Comparison of ENCODE assay signal across 26 mouse cellular contexts in the genomic region with DNA sequence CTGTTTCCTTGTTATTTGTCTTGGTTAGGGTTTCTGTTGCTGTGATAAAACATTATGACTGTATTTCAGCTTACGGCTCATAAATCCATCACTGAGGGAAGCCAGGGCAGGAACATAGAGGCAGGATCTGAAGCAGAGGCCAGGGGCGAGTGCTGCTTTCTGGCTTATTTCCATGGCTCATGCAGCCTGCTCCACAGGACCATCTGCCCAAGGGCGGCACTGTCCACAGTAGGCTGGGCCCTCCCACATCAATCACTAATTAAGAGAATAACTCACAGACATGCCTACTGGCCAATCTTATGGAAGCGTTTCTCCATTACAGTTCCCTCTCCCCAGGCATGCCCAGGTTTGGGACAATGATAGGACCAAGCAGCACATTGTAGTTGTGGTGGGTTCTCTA. TPM values are rescaled to one million over a fixed set of nuclear protein-coding genes. Genes with fewer than 3 reads are reported as not detected.
A peak's percentile ranks its signal among the peaks of the same experiment; 100 is the strongest.
DNase-seq lines count a peak whose midpoint lies in the region; ATAC-seq and TF ChIP-seq lines count a peak whose summit lies in the region.
"Had no signal": no experiment of that assay in that cellular context is flagged by ENCODE, and none has a peak within 500 bp of the region (broad histone marks: within the 10 kb centered on the region; RNA-seq: fewer than 3 reads in every experiment).

No protein-coding gene starts in this region.

- WGBS in hindbrain, embryonic 15.5 days: 59% methylated on average over 4 of the region's 4 CpGs
- WGBS in hindbrain, embryonic 12.5 days: 74% methylated on average over 4 of the region's 4 CpGs
- WGBS in kidney, embryonic 16.5 days: 48% methylated on average over 4 of the region's 4 CpGs
- 64% methylated on average over 4 of the region's 4 CpGs for WGBS in lung, embryonic 16.5 days
- WGBS in intestine, postnatal 0 days: 76% methylated on average over 4 of the region's 4 CpGs

- TF ChIP-seq CTCF in intestine, postnatal 0 days (IDR thresholded peaks at IDR 0.05; ENCODE audit: low read depth): no peak

- ATAC-seq in hindbrain, embryonic 15.5 days (ENCODE audit: low FRiP score, low read depth): peak; percentile 51; the same call in 1 of the 2 replicates
- no peak for ATAC-seq in hindbrain, embryonic 12.5 days (ENCODE audit: low FRiP score)
- peak; percentile 60; the same call in 1 of the 2 replicates for ATAC-seq in kidney, embryonic 16.5 days (ENCODE audit: low FRiP score, low TSS enrichment)
- no peak for ATAC-seq in lung, embryonic 16.5 days (ENCODE audit: low read depth)
- ATAC-seq in intestine, postnatal 0 days: no peak
- ATAC-seq: forebrain, embryonic 16.5 days; intestine, embryonic 15.5 days had no signal

- no peak for DNase-seq in kidney, adult 11 months
- no peak for DNase-seq in lung, adult 18-20 months
- DNase-seq: adrenal gland, adult 2 months; B cell, adult 2 months; cerebellum, adult 2 months; gastrocnemius, postnatal 10 days; layer of hippocampus, adult 9-11 months; right cerebral cortex, adult 18-20 months; right cerebral cortex, postnatal 4 days; thymus, postnatal 14 days had no signal

- no peak overlapping the region for H3K4me2 ChIP-seq in hindbrain, embryonic 15.5 days
- no peak overlapping the region for H3K4me2 ChIP-seq in hindbrain, embryonic 12.5 days (replicated peaks)
- no peak overlapping the region for H3K4me2 ChIP-seq in kidney, embryonic 16.5 days (replicated peaks; ENCODE audit: low read depth, low read length)
- no peak overlapping the region for H3K4me2 ChIP-seq in lung, embryonic 16.5 days (ENCODE audit: low read depth, low read length)
- no peak overlapping the region for H3K4me2 ChIP-seq in intestine, postnatal 0 days (replicated peaks; ENCODE audit: low read depth)
- H3K4me2 ChIP-seq: heart, embryonic 11.5 days; intestine, embryonic 15.5 days; limb, embryonic 15.5 days; neural tube, embryonic 15.5 days had no signal

- H3K4me3 ChIP-seq in hindbrain, embryonic 15.5 days: no peak overlapping the region
- H3K4me3 ChIP-seq in hindbrain, embryonic 12.5 days: no peak overlapping the region
- H3K4me3 ChIP-seq in kidney, embryonic 16.5 days (ENCODE audit: low read length): no peak overlapping the region
- no peak overlapping the region for H3K4me3 ChIP-seq in lung, embryonic 16.5 days (ENCODE audit: low read length)
- H3K4me3 ChIP-seq in intestine, postnatal 0 days (ENCODE audit: low read depth, low read length): no peak overlapping the region
- H3K4me3 ChIP-seq: hindbrain, embryonic 10.5 days; intestine, embryonic 15.5 days; limb, embryonic 15.5 days; midbrain, embryonic 10.5 days; neural tube, embryonic 15.5 days had no signal

- H3K4me1 ChIP-seq in hindbrain, embryonic 15.5 days (replicated peaks): no peaks in the 10 kb centered on the region
- no peaks in the 10 kb centered on the region for H3K4me1 ChIP-seq in hindbrain, embryonic 12.5 days
- peaks cover 10% of the 10 kb centered on the region for H3K4me1 ChIP-seq in kidney, embryonic 16.5 days (ENCODE audit: insufficient read depth, low read length)
- peaks cover 8% of the 10 kb centered on the region for H3K4me1 ChIP-seq in lung, embryonic 16.5 days (replicated peaks; ENCODE audit: control insufficient read depth, insufficient read depth, low read length)
- H3K4me1 ChIP-seq in intestine, postnatal 0 days (replicated peaks; ENCODE audit: control insufficient read depth, insufficient read depth, low read length): no peaks in the 10 kb centered on the region
- H3K4me1 ChIP-seq: hindbrain, embryonic 10.5 days; midbrain, embryonic 10.5 days; neural tube, embryonic 15.5 days had no signal

- no peaks in the 10 kb centered on the region for H3K36me3 ChIP-seq in hindbrain, embryonic 15.5 days
- peaks cover 10% of the 10 kb centered on the region; the same call in 1 of the 2 replicates for H3K36me3 ChIP-seq in hindbrain, embryonic 12.5 days
- H3K36me3 ChIP-seq in kidney, embryonic 16.5 days (ENCODE audit: insufficient read depth, low read length): peaks cover 18% of the 10 kb centered on the region
- peaks cover 20% of the 10 kb centered on the region for H3K36me3 ChIP-seq in lung, embryonic 16.5 days (ENCODE audit: control insufficient read depth, insufficient read depth, low read length)
- H3K36me3 ChIP-seq in intestine, postnatal 0 days (ENCODE audit: control insufficient read depth, insufficient read depth): peaks cover 23% of the 10 kb centered on the region
- H3K36me3 ChIP-seq: G1E; neural tube, embryonic 15.5 days had no signal

- H3K27ac ChIP-seq in hindbrain, embryonic 15.5 days (replicated peaks): no peak overlapping the region
- H3K27ac ChIP-seq in hindbrain, embryonic 12.5 days: no peak overlapping the region
- 0 out of 2 replicates have a peak overlapping the region, but pooled peaks have one; percentile 12 for H3K27ac ChIP-seq in kidney, embryonic 16.5 days (ENCODE audit: low read length)
- peak overlapping the region; percentile 87; the same call in 1 of the 2 replicates for H3K27ac ChIP-seq in lung, embryonic 16.5 days (ENCODE audit: low read length)
- no peak overlapping the region for H3K27ac ChIP-seq in intestine, postnatal 0 days (ENCODE audit: low read depth, low read length)
- H3K27ac ChIP-seq: hindbrain, embryonic 10.5 days; midbrain, embryonic 10.5 days; neural tube, embryonic 15.5 days had no signal

- H3K9ac ChIP-seq in hindbrain, embryonic 15.5 days: no peak overlapping the region
- H3K9ac ChIP-seq in hindbrain, embryonic 12.5 days: no peak overlapping the region
- H3K9ac ChIP-seq in kidney, embryonic 16.5 days (replicated peaks; ENCODE audit: low read length): no peak overlapping the region
- H3K9ac ChIP-seq in lung, embryonic 16.5 days (ENCODE audit: low read length): no peak overlapping the region
- no peak overlapping the region for H3K9ac ChIP-seq in intestine, postnatal 0 days (ENCODE audit: low read depth, low read length)
- H3K9ac ChIP-seq: intestine, embryonic 15.5 days; limb, embryonic 15.5 days; neural tube, embryonic 15.5 days had no signal

- H3K27me3 ChIP-seq in hindbrain, embryonic 15.5 days: no peaks in the 10 kb centered on the region
- no peaks in the 10 kb centered on the region for H3K27me3 ChIP-seq in hindbrain, embryonic 12.5 days
- no peaks in the 10 kb centered on the region for H3K27me3 ChIP-seq in kidney, embryonic 16.5 days (ENCODE audit: insufficient read depth, low read length)
- H3K27me3 ChIP-seq in lung, embryonic 16.5 days (ENCODE audit: control insufficient read depth, insufficient read depth, low read depth, low read length): no peaks in the 10 kb centered on the region
- H3K27me3 ChIP-seq in intestine, postnatal 0 days (replicated peaks; ENCODE audit: control insufficient read depth, insufficient read depth, low read length): no peaks in the 10 kb centered on the region
- H3K27me3 ChIP-seq: intestine, embryonic 15.5 days; limb, embryonic 15.5 days; neural tube, embryonic 15.5 days had no signal

- no peaks in the 10 kb centered on the region for H3K9me3 ChIP-seq in hindbrain, embryonic 15.5 days
- H3K9me3 ChIP-seq in hindbrain, embryonic 12.5 days (replicated peaks): no peaks in the 10 kb centered on the region
- H3K9me3 ChIP-seq in kidney, embryonic 16.5 days (ENCODE audit: low read length): no peaks in the 10 kb centered on the region
- H3K9me3 ChIP-seq in lung, embryonic 16.5 days (ENCODE audit: control insufficient read depth, low read length): no peaks in the 10 kb centered on the region
- no peaks in the 10 kb centered on the region for H3K9me3 ChIP-seq in intestine, postnatal 0 days (ENCODE audit: control insufficient read depth)
- H3K9me3 ChIP-seq: intestine, embryonic 15.5 days; limb, embryonic 15.5 days; midbrain, embryonic 10.5 days; neural tube, embryonic 15.5 days had no signal

RNA-seq across cellular contexts. Expression of gene Ltbr, which starts 10.4 kb away (rescaled TPM):
- polyA plus RNA-seq in hindbrain, embryonic 15.5 days (2015; fragmentation: Nextera tagmentation; extraction: Ambion mirVana): 15.3 and 15.6 TPM in 2 replicates
- polyA plus RNA-seq in hindbrain, embryonic 12.5 days (2016; fragmentation: Nextera tagmentation; extraction: Ambion mirVana): 19.6 and 20.6 TPM in 2 replicates
- polyA plus RNA-seq in kidney, embryonic 16.5 days (2015; fragmentation: Nextera tagmentation; extraction: Ambion mirVana): 71.6 and 73.7 TPM in 2 replicates
- polyA plus RNA-seq in lung, embryonic 16.5 days (2015; fragmentation: Nextera tagmentation; extraction: Ambion mirVana): 91.1 and 96.4 TPM in 2 replicates
- polyA plus RNA-seq in intestine, postnatal 0 days (2015; fragmentation: Nextera tagmentation; extraction: Ambion mirVana): 104 and 110 TPM in 2 replicates
- polyA plus RNA-seq: G1E had no signal

RNA-seq across cellular contexts. Expression of gene Scnn1a, which starts 17.2 kb away (rescaled TPM):
- 0.41 and 0.66 TPM in 2 replicates for polyA plus RNA-seq in hindbrain, embryonic 15.5 days (2015; fragmentation: Nextera tagmentation; extraction: Ambion mirVana)
- polyA plus RNA-seq in hindbrain, embryonic 12.5 days (2016; fragmentation: Nextera tagmentation; extraction: Ambion mirVana): 0.48 and 0.49 TPM in 2 replicates
- polyA plus RNA-seq in kidney, embryonic 16.5 days (2015; fragmentation: Nextera tagmentation; extraction: Ambion mirVana): 7.5 and 7.7 TPM in 2 replicates
- 9.1 and 13.4 TPM in 2 replicates for polyA plus RNA-seq in lung, embryonic 16.5 days (2015; fragmentation: Nextera tagmentation; extraction: Ambion mirVana)
- 16.9 and 19.0 TPM in 2 replicates for polyA plus RNA-seq in intestine, postnatal 0 days (2015; fragmentation: Nextera tagmentation; extraction: Ambion mirVana)
- polyA plus RNA-seq: G1E had no signal

RNA-seq across cellular contexts. Expression of gene Tuba3a, which starts 17.4 kb away (rescaled TPM):
- not detected in 2 replicates for polyA plus RNA-seq in hindbrain, embryonic 15.5 days (2015; fragmentation: Nextera tagmentation; extraction: Ambion mirVana)
- polyA plus RNA-seq in hindbrain, embryonic 12.5 days (2016; fragmentation: Nextera tagmentation; extraction: Ambion mirVana): 0.16 TPM in 1 of 2 replicates, not detected in the other
- polyA plus RNA-seq in kidney, embryonic 16.5 days (2015; fragmentation: Nextera tagmentation; extraction: Ambion mirVana): 0.19 and 0.65 TPM in 2 replicates
- polyA plus RNA-seq in lung, embryonic 16.5 days (2015; fragmentation: Nextera tagmentation; extraction: Ambion mirVana): 0.16 TPM in 1 of 2 replicates, not detected in the other
- not detected in 2 replicates for polyA plus RNA-seq in intestine, postnatal 0 days (2015; fragmentation: Nextera tagmentation; extraction: Ambion mirVana)
- polyA plus RNA-seq: adrenal gland, adult 2 months; cerebellum, adult 2 months; forebrain, embryonic 16.5 days; G1E; heart, postnatal 0 days; hindbrain, embryonic 10.5 days; intestine, embryonic 15.5 days; limb, embryonic 15.5 days; liver, embryonic 16.5 days; midbrain, embryonic 10.5 days; neural tube, embryonic 15.5 days; stomach, embryonic 14.5 days had no signal

RNA-seq across cellular contexts. Expression of gene Tnfrsf1a, which starts 45.9 kb away (rescaled TPM):
- polyA plus RNA-seq in hindbrain, embryonic 15.5 days (2015; fragmentation: Nextera tagmentation; extraction: Ambion mirVana): 14.8 and 16.6 TPM in 2 replicates
- polyA plus RNA-seq in hindbrain, embryonic 12.5 days (2016; fragmentation: Nextera tagmentation; extraction: Ambion mirVana): 29.9 and 32.6 TPM in 2 replicates
- 91.0 and 93.2 TPM in 2 replicates for polyA plus RNA-seq in kidney, embryonic 16.5 days (2015; fragmentation: Nextera tagmentation; extraction: Ambion mirVana)
- 115 and 117 TPM in 2 replicates for polyA plus RNA-seq in lung, embryonic 16.5 days (2015; fragmentation: Nextera tagmentation; extraction: Ambion mirVana)
- 108 and 109 TPM in 2 replicates for polyA plus RNA-seq in intestine, postnatal 0 days (2015; fragmentation: Nextera tagmentation; extraction: Ambion mirVana)

Comparison
In these comparisons a context has a peak if more than half of its experiments do, and no peak if none do; other contexts are left out.
1. ATAC-seq: peak in hindbrain, embryonic 15.5 days (single experiment) and kidney, embryonic 16.5 days (single experiment); none in hindbrain, embryonic 12.5 days (single experiment), lung, embryonic 16.5 days (single experiment) and intestine, postnatal 0 days (single experiment).
2. H3K27ac ChIP-seq: peak in kidney, embryonic 16.5 days (single experiment) and lung, embryonic 16.5 days (single experiment); none in hindbrain, embryonic 15.5 days (single experiment), hindbrain, embryonic 12.5 days (single experiment) and intestine, postnatal 0 days (single experiment).